Mouse (Mus musculus) testis, adult 2 months (tissue): ENCODE data around the gene Srebf2.

Experiments
- CTCF ChIP-seq: fragments of 200-500 bp; IDR thresholded peaks from 2 replicates; pipeline ENCODE4 v1.5.1; 2012; ENCODE audit warnings: low read depth, mild to moderate bottlenecking, inconsistent platforms, low read length, moderate library complexity; ENCODE audit not compliant: control insufficient read depth, insufficient read depth, insufficient replicate concordance
- POLR2A ChIP-seq: fragments of 200-500 bp; IDR thresholded peaks from 2 replicates; pipeline ENCODE4 v1.6.1; 2012; ENCODE audit warnings: low read depth, mild to moderate bottlenecking, inconsistent platforms, low read length, moderate library complexity; ENCODE audit not compliant: control insufficient read depth

- TF ChIP-seq POLR2A (no peak), CTCF (no peak)
These were observed 37.7 kb downstream of the Srebf2 start for GRCm38 (mm10) chr15:82184656-82185055.
